In the genomic region with DNA sequence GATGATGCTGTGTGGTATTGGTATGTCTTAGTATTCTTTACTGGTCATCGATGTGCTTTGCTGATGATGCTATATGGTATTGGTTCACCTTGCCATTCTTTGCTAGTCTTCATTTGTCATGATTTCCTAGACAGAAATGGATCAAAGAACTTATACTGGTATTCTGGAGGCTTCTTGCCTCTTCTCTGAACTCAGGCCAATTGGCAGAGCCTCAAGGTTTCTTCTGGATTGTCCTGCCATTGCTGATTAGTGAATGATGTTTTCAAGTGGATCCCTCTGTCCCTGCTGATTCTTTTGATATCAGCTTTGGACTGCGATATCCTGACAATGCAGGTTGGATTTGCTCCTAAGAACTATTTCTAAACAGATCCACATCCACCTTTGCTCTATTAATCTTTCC, we compare ENCODE assay signal across 18 mouse cellular contexts.
"Had no signal": no experiment of that assay in that cellular context is flagged by ENCODE, and none has a peak within 500 bp of the region (broad histone marks: within the 10 kb centered on the region; RNA-seq: fewer than 3 reads in every experiment).

No protein-coding gene starts in this region.

- H3K9me3 ChIP-seq: liver, embryonic 13.5 days; neural tube, embryonic 12.5 days; neural tube, embryonic 15.5 days; stomach, embryonic 15.5 days had no signal

- H3K27me3 ChIP-seq: liver, embryonic 13.5 days; neural tube, embryonic 12.5 days; neural tube, embryonic 15.5 days; stomach, embryonic 15.5 days had no signal

- DNase-seq: kidney, postnatal 25 days; layer of hippocampus, postnatal 36 days; liver, embryonic 13.5 days; lung, adult 2 months; lung, postnatal 14 days; lung, postnatal 4 days; midbrain, embryonic 14.5 days; right cerebral cortex, adult 18-20 months; right cerebral cortex, postnatal 14 days; spleen, adult 18-20 months; thymus, postnatal 25 days had no signal

- H3K4me2 ChIP-seq: liver, embryonic 13.5 days; midbrain, embryonic 11.5 days; neural tube, embryonic 12.5 days; neural tube, embryonic 15.5 days; stomach, embryonic 15.5 days had no signal

- H3K4me3 ChIP-seq: layer of hippocampus, adult 2 months; left cerebral cortex, adult 2 months; liver, embryonic 13.5 days; neural tube, embryonic 12.5 days; neural tube, embryonic 15.5 days; stomach, embryonic 15.5 days had no signal

- H3K9ac ChIP-seq: liver, embryonic 13.5 days; neural tube, embryonic 12.5 days; neural tube, embryonic 15.5 days; stomach, embryonic 15.5 days had no signal

- H3K36me3 ChIP-seq: liver, embryonic 13.5 days; neural tube, embryonic 12.5 days; neural tube, embryonic 15.5 days; stomach, embryonic 15.5 days had no signal

- H3K4me1 ChIP-seq: liver, embryonic 13.5 days; neural tube, embryonic 12.5 days; stomach, embryonic 15.5 days had no signal

- H3K27ac ChIP-seq: kidney, postnatal 0 days; layer of hippocampus, adult 2 months; left cerebral cortex, adult 2 months; liver, embryonic 13.5 days; neural tube, embryonic 12.5 days; neural tube, embryonic 15.5 days; stomach, embryonic 15.5 days had no signal
